Mouse (Mus musculus) cortical plate, adult 2 months (tissue): ENCODE measurements around the gene Pcolce.

ENCODE experiments used
- CTCF ChIP-seq: fragments of 200-500 bp; IDR thresholded peaks from 2 replicates; pipeline ENCODE4 v1.5.1; 2011; ENCODE audit warnings: mild to moderate bottlenecking, control low read depth, low read length; ENCODE audit not compliant: insufficient read depth; ENCODE audit errors: extremely low read depth
- POLR2A ChIP-seq: fragments of 200-500 bp; IDR thresholded peaks from 2 replicates; pipeline ENCODE4 v1.6.1; 2011; ENCODE audit warnings: mild to moderate bottlenecking, low read length, control low read depth; ENCODE audit not compliant: insufficient read depth; ENCODE audit errors: extremely low read depth

DNA sequence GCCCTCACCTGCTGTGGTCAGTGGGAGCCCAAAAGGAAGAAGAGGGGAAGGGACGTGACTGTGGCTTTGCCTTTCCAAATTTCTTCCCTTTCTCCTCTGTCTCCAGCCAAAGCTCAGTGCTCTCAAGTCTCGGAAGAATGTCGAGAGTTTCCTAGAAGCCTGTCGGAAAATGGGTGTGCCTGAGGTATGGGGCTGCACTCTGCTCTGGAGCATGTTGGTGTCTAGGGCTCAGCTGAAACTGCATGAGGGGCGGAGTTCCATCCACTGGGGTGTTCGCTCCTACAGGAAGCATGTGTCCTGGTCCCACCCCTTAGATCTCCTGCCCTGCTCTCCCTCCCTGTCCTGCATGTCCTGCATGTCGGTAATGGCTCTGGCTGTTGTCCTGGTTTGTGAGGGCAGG is 25.9 kb upstream of the Pcolce start:
- TF ChIP-seq CTCF (no peak), POLR2A (no peak)
